Mouse (Mus musculus) CH12.LX (cell line): ENCODE data around the gene Il1rl2.

Source experiments
- CHD1 ChIP-seq: IDR thresholded peaks from 2 replicates; pipeline ENCODE4 v1.6.1; 2012; ENCODE audit warnings: low read depth, low read length, improper control_type of control experiment, inconsistent platforms
- CHD2 ChIP-seq: IDR thresholded peaks from 2 replicates; pipeline ENCODE4 v1.6.1; 2011; ENCODE audit warnings: low read length, improper control_type of control experiment
- CTCF ChIP-seq, 2 experiments: IDR thresholded peaks in 1 of 2; conservative IDR thresholded peaks in 1 of 2; 2 replicates each; pipeline ENCODE4 v1.5.1; 2011 to 2012; ENCODE audit warnings: low read depth in 2 of 2, low read length in 2 of 2, improper control_type of control experiment in 1 of 2, inconsistent platforms in 1 of 2, mild to moderate bottlenecking in 1 of 2, moderate library complexity in 1 of 2
- EP300 ChIP-seq: IDR thresholded peaks from 2 replicates; pipeline ENCODE4 v1.6.1; 2011; ENCODE audit warnings: low read length, improper control_type of control experiment
- MAFK ChIP-seq: IDR thresholded peaks from 2 replicates; pipeline ENCODE4 v1.6.1; 2011; ENCODE audit warnings: low read length, improper control_type of control experiment; ENCODE audit not compliant: insufficient replicate concordance
- POLR2A ChIP-seq: IDR thresholded peaks from 2 replicates; pipeline ENCODE4 v1.6.1; 2011; ENCODE audit warnings: low read depth, mild to moderate bottlenecking, improper control_type of control experiment, low read length

DNA sequence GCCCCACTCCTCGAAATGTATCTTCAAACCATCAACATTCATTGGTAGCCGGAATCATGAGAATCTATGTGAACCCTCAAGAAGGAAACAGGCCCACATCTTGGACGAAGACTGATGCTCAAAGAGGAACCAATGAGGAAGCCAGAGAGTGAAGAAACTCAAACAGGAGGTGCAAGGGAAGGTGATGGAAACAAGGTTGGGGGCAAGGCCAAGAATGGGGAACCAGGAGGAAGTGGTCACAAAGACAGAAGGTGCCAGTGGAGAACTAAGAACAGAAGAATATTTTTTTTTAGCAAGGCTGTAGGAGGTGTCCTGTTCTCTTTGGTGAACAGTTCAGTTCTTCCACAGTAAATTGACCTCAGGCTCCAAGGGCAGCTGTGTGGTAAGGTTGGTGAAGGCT lies 67.0 kb downstream of the Il1rl2 start:
- TF ChIP-seq CHD2 = no peak
- no peak for TF ChIP-seq EP300
- TF ChIP-seq POLR2A = no peak
- TF ChIP-seq MAFK = no peak
- no peak for TF ChIP-seq CHD1
- no peak for TF ChIP-seq CTCF (conservative IDR thresholded peaks at IDR 0.05 in 1 of 2, IDR thresholded peaks at IDR 0.05 in 1 of 2; ENCODE audit: low read depth in 2 of 2, low read length in 2 of 2)
